Mouse (Mus musculus) cerebellum, adult 11 months (tissue): ENCODE results near the gene Rnf121.
"Not testable (repeated sequence)": the region's sequence is repeated elsewhere in the genome, so short reads cannot be mapped to it uniquely, and the experiment has no call there.

Source experiments
- DNase-seq: peaks from one replicate; pipeline ENCODE4 v3.0.0; 2022

Rnf121 gene

DNA sequence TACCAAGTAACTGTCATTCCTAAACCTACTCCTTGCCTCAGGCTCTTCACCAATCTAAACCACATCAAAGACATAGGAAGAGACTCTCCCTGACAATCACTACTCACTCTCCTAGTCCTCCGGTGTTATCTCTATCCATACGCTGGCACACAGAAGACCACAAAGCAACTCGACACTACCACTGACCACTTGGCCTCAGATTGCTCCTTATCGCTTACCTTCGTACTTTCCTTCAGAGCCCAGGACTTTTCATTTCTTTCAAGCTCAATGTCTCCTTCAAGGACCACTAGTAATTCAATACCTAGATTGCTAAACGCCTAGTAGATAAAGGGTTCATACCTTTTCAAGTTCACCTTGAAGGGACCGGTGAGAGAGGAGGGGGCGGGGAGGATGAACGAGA is 1.4 kb downstream of the Rnf121 start:
- DNase-seq, result no peak

DNA sequence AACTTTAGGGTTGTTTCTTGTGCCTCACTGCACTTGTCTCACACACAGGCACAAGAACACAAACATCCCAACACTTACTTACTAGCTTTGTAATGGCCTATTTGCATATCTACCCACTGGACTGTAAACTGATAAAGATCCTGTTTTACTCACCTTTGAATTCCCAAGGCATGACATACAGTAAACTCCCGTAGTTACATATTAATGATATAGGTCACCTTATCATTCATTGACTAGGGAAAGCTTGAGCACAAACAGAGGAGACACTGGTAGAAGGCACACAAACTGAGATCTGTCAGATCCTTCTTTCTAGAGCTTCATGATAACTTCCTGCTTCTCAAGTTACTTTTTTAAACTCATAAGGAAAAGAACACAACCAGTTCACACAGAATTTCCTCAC is 3.1 kb downstream of the Rnf121 start:
- DNase-seq, result no peak

- no peak for DNase-seq
These were observed 3.9 kb downstream of the Rnf121 start for GRCm38 (mm10) chr7:102061353-102061752.

DNA sequence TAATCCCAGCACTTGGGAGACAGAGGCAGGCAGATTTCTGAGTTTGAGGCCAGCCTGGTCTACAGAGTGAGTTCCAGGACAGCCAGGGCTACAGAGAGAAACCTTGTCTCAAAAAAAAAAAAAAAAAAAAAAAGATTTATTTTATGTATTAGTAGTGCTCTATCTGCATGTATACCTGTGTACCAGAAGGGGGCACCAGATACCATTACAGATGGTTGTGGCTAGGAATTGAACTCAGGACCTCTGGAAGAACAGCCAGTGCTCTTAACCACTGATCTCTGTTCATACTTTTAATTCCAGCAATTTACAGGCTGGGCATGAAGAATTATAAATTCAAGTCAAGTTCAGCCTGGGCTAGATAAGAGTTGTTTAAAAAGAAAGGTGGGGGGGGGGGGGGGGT is 16.7 kb downstream of the Rnf121 start:
- not testable (repeated sequence) for DNase-seq

- DNase-seq, result no peak
These were observed 23.0 kb downstream of the Rnf121 start for GRCm38 (mm10) chr7:102042314-102042713.

DNA sequence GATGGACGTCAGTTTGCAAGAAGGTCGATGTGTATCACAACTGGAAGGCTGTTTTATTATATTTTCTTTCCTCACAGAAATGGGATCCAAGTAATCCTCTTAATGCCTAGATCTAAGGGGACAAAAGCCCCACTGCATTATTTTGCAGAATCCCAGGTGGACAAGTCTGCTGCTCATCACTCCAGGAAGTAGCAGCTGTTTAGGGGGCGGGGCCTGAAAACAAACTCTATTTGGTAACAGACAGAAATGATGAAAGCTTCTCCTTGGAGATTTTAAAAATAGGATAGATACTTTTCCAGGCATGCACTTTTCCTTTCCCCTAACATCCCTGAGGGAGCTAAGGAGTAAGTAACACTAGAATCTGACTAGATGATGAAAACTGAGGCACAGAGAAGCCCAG is 28.0 kb downstream of the Rnf121 start:
- no peak for DNase-seq

- DNase-seq, result no peak
These were observed 29.7 kb downstream of the Rnf121 start for GRCm38 (mm10) chr7:102035534-102035933.

- no peak for DNase-seq
These were observed 30.4 kb downstream of the Rnf121 start for GRCm38 (mm10) chr7:102034904-102035303.

DNA sequence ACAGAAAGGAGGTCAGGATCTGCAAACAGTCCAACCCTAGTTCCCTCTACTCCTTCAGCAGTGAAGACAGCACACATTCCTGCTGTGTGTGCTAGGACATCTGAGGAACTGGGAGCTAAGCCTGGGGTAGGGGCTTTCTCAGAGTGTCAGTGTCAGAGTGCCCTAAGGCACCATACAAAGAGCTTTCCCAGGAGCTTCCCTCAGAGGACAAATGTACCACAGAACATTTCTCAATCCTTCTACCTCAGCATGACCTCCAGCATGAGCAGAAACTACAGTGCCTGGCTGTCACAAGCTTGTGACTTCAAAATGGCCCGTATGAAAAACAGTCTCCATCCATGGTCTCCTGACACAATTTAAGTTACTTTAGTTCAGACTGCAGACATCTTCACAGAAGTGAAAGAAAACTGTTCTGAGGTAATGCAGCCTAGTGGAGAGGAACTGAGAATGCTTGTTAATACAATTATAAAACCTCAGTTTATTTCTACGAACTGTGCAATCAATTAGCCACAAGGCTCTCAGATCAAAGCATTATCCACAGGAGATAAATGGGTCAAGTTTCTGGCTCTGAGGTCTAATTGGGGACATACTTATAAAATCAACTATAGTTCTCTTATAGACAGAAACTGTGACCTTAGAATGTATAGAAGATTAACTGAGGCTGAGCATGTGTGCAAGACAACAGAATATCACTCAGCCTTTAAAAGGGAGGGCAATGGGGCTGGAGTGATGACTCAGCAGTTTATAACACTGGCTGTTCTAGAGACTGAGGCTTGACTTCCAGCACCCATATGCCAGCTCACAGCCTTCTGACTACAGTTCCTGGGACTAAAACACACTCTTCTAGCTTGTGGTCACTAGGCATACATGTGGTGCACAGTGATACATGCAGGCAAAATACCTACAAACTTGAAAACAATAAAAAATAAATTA is 39.8 kb downstream of the Rnf121 start:
- no peak for DNase-seq

GRCm38 (mm10) chr7:102023821-102024220 is 41.4 kb downstream of the Rnf121 start:
- DNase-seq, result no peak

DNA sequence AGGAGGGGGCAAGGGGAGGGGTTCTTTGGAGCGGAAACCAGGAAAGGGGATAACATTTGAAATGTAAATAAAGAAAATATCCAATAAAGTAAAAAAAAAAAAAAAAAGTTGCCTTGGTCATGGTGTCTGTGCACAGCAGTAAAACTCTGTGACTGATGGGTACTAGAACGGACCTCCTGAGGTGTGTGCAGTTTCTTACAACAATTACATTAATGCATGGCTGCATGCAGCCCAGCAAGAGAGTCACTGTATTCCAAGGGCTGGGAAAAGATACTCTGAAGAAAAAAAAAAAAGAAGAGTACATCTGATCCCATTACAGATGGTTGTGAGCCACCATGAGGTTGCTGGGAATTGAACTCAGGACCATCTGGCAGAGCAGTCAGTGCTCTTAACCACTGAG is 44.3 kb downstream of the Rnf121 start:
- not testable (repeated sequence) for DNase-seq

- DNase-seq, result no peak
These were observed 45.9 kb downstream of the Rnf121 start for GRCm38 (mm10) chr7:102019362-102019761.

DNA sequence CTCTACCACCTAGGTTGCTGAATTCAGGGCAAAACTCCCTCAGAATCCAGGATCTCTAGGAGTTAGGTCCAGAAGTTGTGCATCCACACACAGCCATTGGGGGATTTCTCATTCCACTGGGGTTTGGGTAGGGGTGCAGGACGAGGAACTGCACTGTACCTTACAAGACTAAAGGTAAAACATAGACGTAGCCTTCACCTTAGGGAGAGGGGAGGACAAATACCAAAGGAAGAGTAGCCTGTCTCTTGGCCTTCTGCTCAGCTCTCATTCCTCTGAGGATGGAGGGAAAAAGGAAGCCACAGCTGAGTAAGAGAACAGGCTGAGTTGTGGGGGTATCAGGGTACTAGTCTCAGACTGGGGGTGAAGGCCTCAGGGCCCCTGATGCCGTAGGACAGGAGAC is 46.7 kb downstream of the Rnf121 start, which contains the start of gene Il18bp:
TSS of gene Il18bp (minus strand) at position 101 of the 400 bp plus-strand sequence.
- DNase-seq, result no peak

DNA sequence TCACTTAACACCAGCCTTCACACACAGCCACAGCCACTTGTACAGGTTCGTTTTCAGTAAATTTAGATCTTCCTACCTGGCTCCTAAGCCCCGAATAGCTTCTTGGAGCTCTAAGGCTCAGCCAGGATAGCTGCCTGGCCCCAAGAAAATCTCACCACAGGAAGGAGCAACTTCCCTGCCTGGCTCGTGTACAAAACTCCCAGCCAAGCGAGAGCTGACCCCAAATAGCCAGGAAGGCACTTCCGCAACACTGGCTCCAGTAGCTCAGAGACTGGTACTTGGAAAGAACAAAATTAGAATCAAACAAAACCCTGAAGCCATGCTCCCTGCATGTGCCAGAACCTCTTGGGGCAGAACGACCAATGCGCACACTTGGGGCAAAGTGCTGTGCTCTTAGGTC is 47.2 kb downstream of the Rnf121 start:
- no peak for DNase-seq

DNA sequence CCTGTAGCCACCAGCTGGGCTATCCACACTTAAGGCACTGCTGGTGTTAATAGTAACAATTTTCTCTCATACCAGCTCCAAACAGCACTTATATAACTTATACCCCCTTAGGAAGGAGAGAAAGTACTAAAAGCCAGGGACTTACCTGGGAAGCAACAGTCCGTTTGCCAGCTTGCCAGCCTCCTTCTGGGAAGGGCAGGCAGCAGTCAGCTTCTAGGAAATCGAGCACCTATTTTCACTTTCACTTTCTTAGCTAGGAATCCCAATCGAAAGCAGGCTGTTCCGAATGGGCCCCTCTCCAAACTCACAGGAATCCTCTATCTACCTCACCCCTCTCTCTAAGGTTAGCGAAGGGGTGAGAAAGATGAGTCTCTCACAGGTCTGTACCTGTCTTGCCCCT is 47.8 kb downstream of the Rnf121 start:
- no peak for DNase-seq

DNA sequence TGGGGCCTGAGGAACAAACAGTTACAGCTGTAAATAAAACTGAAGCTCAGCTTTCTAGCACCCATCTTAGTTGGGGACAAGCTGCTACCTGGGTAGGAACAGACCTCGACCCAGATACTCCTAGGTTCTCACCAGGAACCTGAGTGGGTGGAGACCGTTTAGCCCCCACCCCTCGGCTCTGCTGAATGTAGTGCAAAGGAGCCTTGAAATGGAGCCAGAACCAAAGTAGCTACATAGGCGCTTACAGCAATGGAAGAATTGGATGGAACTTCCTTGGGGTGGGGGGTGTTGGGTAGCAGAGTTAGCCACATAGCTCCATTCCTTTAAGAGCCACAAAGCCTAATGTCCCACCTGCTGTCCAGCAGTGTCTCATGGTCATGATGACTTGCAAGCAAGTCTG is 48.3 kb downstream of the Rnf121 start:
- DNase-seq, result no peak

- DNase-seq, result no peak
These were observed 50.3 kb downstream of the Rnf121 start for GRCm38 (mm10) chr7:102014995-102015394.

DNA sequence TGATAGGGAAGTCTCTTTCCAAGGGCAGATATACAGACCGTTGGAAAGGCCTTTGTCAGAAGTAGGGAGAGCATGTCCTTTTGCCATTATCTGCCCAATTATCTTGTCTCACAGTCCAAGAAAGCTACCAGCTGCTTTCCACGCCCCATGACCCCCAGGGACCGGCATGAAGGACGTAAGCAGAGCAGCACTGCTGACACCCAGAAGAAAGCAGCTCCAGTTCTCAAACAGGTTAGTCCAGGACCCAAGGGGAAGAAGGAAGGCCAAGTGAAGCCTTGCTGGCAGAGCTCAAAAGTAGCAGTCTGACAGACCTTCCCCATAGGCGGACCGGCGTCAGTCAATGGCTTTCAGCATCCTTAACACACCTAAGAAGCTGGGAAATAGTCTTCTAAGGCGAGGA is 51.9 kb downstream of the Rnf121 start:
- DNase-seq, result no peak

DNA sequence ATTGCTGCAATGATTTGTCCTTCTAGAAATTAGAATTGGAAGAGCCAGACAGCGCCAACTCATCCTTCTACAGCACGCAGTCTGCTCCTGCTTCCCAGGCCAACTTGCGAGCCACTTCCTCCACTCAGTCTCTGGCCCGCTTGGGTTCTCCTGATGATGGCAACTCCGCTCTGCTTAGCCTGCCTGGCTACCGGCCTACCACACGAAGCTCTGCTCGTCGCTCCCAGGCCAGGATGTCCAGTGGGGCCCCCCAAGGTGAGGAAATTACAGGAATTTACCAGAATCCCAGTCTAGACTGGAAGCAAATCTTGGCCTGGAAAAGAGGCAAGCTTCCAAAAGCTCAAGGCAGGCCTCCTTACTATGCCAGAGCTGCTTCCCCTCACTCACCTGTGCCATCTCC is 53.4 kb downstream of the Rnf121 start:
- peak; percentile 35 for DNase-seq

- DNase-seq, result no peak
These were observed 58.7 kb downstream of the Rnf121 start for GRCm38 (mm10) chr7:102006520-102006919.

- peak; percentile 39 for DNase-seq
These were observed 64.2 kb downstream of the Rnf121 start for GRCm38 (mm10) chr7:102000921-102001630.

- no peak for DNase-seq
These were observed 65.0 kb downstream of the Rnf121 start for GRCm38 (mm10) chr7:102000296-102000695.

DNA sequence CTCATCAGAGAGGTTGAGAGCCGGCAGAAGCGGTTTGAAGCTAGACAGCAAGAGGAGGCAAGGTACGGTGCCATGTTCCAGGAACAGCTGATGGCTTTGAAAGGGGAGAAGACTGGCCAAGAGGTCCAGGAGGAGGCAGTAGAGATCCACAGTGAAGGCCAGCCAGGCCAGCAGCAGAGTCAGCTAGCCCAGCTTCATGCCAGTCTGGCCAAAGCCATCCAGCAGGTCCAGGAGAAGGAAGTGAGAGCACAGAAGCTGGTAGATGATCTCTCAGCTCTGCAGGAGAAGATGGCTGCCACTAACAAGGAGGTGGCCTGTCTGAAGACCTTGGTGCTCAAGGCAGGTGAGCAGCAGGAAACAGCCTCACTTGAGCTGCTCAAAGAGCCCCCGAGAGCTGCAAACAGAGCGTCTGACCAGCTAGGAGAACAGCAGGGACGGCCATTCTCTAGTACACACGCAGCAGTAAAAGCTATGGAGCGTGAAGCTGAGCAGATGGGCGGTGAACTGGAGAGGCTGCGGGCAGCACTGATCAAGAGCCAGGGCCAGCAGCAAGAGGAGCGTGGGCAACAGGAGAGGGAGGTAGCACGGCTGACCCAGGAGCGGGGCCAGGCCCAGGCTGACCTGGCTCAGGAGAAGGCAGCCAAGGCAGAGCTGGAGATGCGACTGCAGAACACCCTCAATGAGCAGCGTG is 65.7 kb downstream of the Rnf121 start:
- peak; percentile 55 for DNase-seq
